Mouse (Mus musculus) midbrain, embryonic 12.5 days (tissue): ENCODE data around the gene Gk. TPM values are rescaled to one million over a fixed set of nuclear protein-coding genes. Genes with fewer than 3 reads are reported as not detected.

Experiments used
- ATAC-seq: fragments of 200-750 bp; cut with Nextera tagmentation; 2 replicates; pipeline ENCODE4 v1.8.0; 2017; ENCODE audit warnings: low read depth, moderate TSS enrichment, moderate library complexity; ENCODE audit not compliant: low FRiP score
- H3K27ac ChIP-seq: fragments of 300-500 bp; sonication (generic); replicated peaks from 2 replicates; pipeline ENCODE4 v1.5.1; 2016; ENCODE audit warnings: mild to moderate bottlenecking
- H3K27me3 ChIP-seq: fragments of 300-500 bp; sonication (generic); 2 replicates; pipeline ENCODE4 v1.6.1; 2016; ENCODE audit warnings: mild to moderate bottlenecking
- H3K36me3 ChIP-seq: fragments of 300-500 bp; sonication (generic); 2 replicates; pipeline ENCODE4 v1.6.1; 2016
- H3K4me1 ChIP-seq: fragments of 300-500 bp; sonication (generic); 2 replicates; pipeline ENCODE4 v1.6.1; 2016
- H3K4me2 ChIP-seq: fragments of 300-500 bp; sonication (generic); replicated peaks from 2 replicates; pipeline ENCODE4 v1.6.1; 2016; ENCODE audit warnings: mild to moderate bottlenecking, moderate library complexity
- H3K4me3 ChIP-seq: fragments of 300-500 bp; sonication (generic); 2 replicates; pipeline ENCODE4 v1.5.1; 2016; ENCODE audit warnings: mild to moderate bottlenecking
- H3K9ac ChIP-seq: fragments of 300-500 bp; sonication (generic); replicated peaks from 2 replicates; pipeline ENCODE4 v1.6.1; 2016; ENCODE audit warnings: mild to moderate bottlenecking, moderate library complexity
- H3K9me3 ChIP-seq: fragments of 300-500 bp; sonication (generic); 2 replicates; pipeline ENCODE4 v1.6.1; 2016; ENCODE audit warnings: mild to moderate bottlenecking
- WGBS: fragments of 180-500 bp; shearing (Covaris S2); methylation state at CpG from one replicate; pipeline ENCODE4 v1.1.7; 2016; 5-methylcytosine and 5-hydroxymethylcytosine counted together
- polyA plus RNA-seq: library from polyadenylated mRNA; unstranded; fragments of >200 nt; fragmentation: Nextera tagmentation; extraction: Ambion mirVana; gene quantifications from 2 replicates; pipeline ENCODE4 v1.2.1, GENCODE M21; 2016

The Gk gene
- 7.6 TPM in 2 replicates for polyA plus RNA-seq

DNA sequence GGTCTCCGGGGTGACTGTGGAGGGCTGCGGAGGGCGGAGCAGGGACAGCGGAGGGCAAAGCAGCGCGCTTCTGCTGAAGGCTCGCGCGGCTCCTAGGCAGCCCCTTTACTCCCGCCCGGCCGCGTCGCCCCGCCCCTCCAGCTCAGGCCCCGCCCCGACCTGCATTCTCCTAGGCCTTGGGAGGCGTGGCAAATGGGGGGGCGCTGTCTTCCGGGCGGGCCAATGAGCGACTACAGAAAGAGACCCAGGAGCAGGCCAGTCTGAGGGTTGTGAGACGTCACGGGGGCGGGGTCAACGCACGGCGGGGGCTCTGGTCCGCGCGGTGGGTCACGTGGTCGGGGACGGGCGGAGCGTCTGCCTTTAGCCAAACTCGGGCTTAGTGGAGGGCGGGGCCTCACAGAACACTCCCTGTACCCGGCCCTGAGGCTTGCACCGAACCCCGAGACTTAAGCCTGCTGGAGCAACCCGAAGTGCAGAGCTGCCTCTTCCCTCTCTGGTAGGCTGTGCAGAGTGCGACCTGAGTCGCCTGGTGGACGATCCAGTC, at the start of gene Gk:
Gene Gk (minus strand): TSS at position 276 of the 544 bp plus-strand sequence.
- peak within 1 kb of the TSS; percentile 53 for H3K9ac ChIP-seq
- peak; percentile 99 for ATAC-seq
- H3K36me3 ChIP-seq: no peaks in the 10 kb centered on the region
- no peaks in the 10 kb centered on the region for H3K27me3 ChIP-seq
- H3K4me3 ChIP-seq: peak within 1 kb of the TSS; percentile 49
- peak within 1 kb of the TSS; percentile 57 for H3K4me2 ChIP-seq
- H3K27ac ChIP-seq: peak within 1 kb of the TSS; percentile 84
- WGBS: 22% methylated on average over 39 of the region's 45 CpGs
- H3K9me3 ChIP-seq: no peaks in the 10 kb centered on the region
- H3K4me1 ChIP-seq: no peaks in the 10 kb centered on the region

DNA sequence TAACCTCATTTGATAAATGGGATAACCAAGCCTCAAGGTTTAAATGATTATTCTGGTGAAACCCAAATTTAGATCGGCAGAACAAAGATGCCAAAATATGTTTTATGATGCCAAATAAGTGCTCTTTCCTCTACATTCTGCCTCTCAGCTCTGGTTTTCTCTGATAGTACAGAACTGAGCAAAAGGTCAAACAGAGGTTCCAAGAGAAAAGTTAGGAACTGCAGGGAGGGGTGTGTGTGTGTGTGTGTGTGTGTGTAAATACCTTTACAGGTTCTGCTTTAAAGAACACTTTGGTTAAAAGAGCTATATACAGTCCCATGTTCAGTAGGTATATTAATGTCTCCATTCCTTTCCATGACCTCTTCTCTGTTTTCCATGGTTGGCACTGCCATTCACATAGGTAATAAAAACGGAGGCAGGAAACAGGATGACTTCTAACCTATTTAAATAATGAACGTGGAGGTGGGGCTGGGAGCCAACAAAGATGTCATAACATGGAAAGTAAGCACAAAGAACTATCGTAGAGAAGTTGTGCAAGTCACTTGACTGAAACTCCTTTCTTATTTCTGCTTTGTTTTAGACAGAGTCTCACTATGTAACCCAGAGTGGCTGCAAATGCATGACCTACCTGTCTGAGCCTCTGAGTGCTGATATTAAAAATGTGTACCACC, 28.2 kb upstream of the Gk start:
- Histone ChIP-seq H3K36me3 (no peaks in the 10 kb centered on the region), H3K4me2 (no peak overlapping the region), H3K9ac (no peak overlapping the region), H3K4me3 (no peak overlapping the region), H3K9me3 (no peaks in the 10 kb centered on the region), H3K27ac (no peak overlapping the region), H3K27me3 (no peaks in the 10 kb centered on the region), H3K4me1 (no peaks in the 10 kb centered on the region)
- WGBS: 80% methylated on average over 4 of the region's 4 CpGs
- no peak for ATAC-seq

DNA sequence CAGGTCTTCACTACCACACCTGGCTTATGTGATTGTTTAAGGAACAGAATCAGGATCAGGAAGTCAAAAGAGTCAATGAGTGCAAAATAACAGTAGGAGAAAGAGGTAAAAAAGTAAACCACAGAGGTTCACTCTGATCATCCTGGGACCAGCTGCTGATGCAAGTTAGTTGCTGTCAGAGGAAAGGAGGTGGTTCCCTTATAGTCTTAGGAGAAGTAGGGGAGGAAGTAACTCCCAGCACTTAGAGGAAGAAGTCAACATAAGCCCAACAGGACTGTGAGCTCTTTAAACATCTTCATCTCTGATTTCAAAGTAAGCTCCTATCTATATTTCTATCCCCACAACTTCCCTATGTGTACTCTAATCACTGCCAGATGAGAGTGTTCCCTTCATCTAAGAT, 26.4 kb upstream of the Gk start:
- Histone ChIP-seq H3K27ac (no peak overlapping the region), H3K9me3 (no peaks in the 10 kb centered on the region), H3K27me3 (no peaks in the 10 kb centered on the region), H3K4me2 (no peak overlapping the region), H3K4me1 (no peaks in the 10 kb centered on the region), H3K36me3 (no peaks in the 10 kb centered on the region), H3K4me3 (no peak overlapping the region), H3K9ac (no peak overlapping the region)
- ATAC-seq: no peak

DNA sequence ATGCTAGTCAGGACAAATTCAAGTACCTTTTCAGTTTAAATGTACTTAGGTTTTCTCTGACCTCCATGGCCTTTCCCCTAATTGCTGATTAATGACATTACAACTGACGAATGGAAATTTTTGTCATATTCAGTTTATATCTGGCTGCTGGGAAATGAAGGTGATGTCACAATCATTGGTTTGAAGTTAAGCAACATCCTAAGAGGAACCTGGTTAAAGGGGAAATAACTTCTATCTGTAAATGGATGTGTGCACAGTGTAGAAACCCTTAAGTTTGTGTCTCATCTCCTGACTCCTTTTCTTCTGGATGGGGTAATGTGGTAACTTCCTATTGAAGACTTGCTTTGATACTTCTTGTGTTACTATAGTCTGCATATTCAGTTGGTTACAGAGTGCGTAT, 20.8 kb upstream of the Gk start:
- no peak overlapping the region for H3K9ac ChIP-seq
- H3K27ac ChIP-seq: no peak overlapping the region
- H3K4me3 ChIP-seq: no peak overlapping the region
- no peaks in the 10 kb centered on the region for H3K4me1 ChIP-seq
- no peaks in the 10 kb centered on the region for H3K36me3 ChIP-seq
- H3K27me3 ChIP-seq: no peaks in the 10 kb centered on the region
- no peak overlapping the region for H3K4me2 ChIP-seq
- no peak for ATAC-seq
- WGBS: 83% methylated on average over 2 of the region's 2 CpGs
- no peaks in the 10 kb centered on the region for H3K9me3 ChIP-seq

DNA sequence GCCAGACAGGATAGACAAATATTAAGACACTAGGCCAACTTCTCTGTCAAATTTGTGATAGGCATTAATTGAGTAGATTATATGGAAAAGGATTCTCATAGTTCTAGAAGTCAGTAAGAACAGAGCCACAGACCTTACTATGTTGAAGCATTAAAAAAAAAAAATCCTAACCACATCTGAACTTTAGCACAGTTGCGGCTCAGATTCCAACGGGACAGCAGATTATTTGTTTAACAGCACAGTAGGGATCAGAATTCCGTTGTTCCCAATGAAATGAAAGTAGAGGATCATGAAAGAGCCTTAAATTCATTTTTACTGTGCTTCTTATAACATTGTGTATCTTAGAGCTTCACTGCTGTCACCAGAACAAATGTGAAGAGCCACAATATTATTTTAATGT, 1.7 kb upstream of the Gk start:
- no peaks in the 10 kb centered on the region for H3K36me3 ChIP-seq
- H3K4me2 ChIP-seq: no peak overlapping the region
- WGBS: 83% methylated on average over 3 of the region's 3 CpGs
- no peak overlapping the region for H3K27ac ChIP-seq
- no peak overlapping the region for H3K4me3 ChIP-seq
- no peak for ATAC-seq
- H3K27me3 ChIP-seq: no peaks in the 10 kb centered on the region
- H3K9ac ChIP-seq: no peak overlapping the region
- no peaks in the 10 kb centered on the region for H3K4me1 ChIP-seq
- H3K9me3 ChIP-seq: no peaks in the 10 kb centered on the region

DNA sequence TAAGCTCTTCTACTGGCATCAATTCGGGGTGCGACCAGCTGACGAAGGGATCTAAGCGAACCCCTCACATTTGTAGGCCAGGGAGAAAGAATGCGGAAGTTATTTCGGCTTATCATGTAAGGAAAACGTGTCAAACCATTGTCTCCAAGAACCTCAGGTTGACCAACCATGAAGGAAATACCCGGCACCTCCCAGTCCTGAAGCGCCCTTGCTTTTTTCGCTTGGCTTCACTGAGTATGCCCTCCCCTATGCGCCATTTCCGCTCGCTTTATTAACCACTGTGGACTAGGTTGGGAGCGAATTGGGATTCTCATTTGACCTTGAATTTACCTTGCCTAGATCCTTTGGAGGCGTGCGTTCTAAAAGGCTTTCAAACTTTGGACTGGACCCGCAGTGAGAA, 522 bp upstream of the Gk start:
- WGBS: 16% methylated on average over 17 of the region's 17 CpGs
- Histone ChIP-seq H3K27ac (peak overlapping the region; percentile 84), H3K36me3 (no peaks in the 10 kb centered on the region), H3K9ac (peak overlapping the region; percentile 53), H3K27me3 (no peaks in the 10 kb centered on the region), H3K9me3 (no peaks in the 10 kb centered on the region), H3K4me3 (peak overlapping the region; percentile 49), H3K4me1 (no peaks in the 10 kb centered on the region), H3K4me2 (peak overlapping the region; percentile 44)
- peak; percentile 59 for ATAC-seq

DNA sequence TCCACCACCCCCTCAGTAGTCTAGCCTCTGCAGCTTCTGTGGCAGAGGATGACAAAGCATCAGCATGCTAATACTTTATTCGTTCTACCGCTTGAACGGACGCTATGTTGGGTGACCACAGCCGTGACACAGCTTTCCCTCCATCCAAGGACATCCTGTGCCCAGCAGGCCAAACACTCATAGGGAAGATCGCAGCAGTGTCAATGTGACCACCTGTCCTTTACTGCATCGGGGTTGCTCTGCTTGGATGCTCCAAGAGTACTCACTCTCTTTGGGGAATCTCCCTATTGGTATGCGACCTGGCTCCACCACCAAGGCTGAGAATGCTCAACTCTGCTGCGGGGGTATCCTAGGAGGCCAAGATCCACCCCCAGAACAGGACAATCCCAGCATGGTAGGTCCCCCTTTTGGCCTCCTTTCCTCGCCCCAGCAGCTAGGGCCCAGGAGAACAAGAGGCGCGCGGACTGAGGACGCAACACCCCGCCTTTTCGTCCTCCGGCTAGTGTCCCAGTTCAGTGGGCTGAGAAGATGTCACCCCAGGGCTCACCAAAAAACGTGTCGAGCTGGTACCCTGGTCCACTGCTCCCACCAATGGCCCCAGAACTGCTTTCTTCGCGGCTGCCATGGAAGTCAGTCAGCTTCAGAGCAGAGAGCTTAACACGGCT, 608 bp downstream of the Gk start:
- 28% methylated on average over 22 of the region's 22 CpGs for WGBS
- Histone ChIP-seq H3K36me3 (no peaks in the 10 kb centered on the region), H3K9ac (peak overlapping the region; percentile 28; the same call in 1 of the 2 replicates), H3K27me3 (no peaks in the 10 kb centered on the region), H3K4me2 (peak overlapping the region; percentile 57), H3K9me3 (no peaks in the 10 kb centered on the region), H3K27ac (peak overlapping the region; percentile 56), H3K4me1 (no peaks in the 10 kb centered on the region), H3K4me3 (peak overlapping the region; percentile 49)
- ATAC-seq: no peak; the same call in 1 of the 2 replicates

DNA sequence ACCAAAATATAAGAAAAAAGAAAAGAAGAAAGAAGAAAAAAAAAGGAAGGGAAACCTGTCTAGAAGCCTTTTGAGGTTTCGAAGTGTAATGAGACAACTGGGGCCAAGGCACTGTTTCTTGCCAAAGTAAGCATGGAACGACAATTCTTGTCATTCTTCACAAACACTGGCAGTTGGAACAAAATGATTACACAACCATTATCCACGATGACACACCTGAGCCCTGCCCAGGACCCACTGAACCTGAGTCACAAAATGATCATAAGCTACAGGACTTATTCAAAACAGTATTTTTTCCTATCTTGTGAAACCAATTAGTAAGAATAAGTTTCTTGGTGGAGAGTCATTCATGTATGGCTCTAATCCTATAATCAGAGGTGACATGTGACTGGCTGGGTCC, 5.3 kb downstream of the Gk start:
- Histone ChIP-seq H3K4me3 (no peak overlapping the region), H3K27me3 (no peaks in the 10 kb centered on the region), H3K9ac (no peak overlapping the region), H3K27ac (no peak overlapping the region), H3K36me3 (no peaks in the 10 kb centered on the region), H3K4me2 (no peak overlapping the region), H3K4me1 (no peaks in the 10 kb centered on the region), H3K9me3 (no peaks in the 10 kb centered on the region)
- no peak for ATAC-seq
- 83% methylated on average over 3 of the region's 3 CpGs for WGBS

DNA sequence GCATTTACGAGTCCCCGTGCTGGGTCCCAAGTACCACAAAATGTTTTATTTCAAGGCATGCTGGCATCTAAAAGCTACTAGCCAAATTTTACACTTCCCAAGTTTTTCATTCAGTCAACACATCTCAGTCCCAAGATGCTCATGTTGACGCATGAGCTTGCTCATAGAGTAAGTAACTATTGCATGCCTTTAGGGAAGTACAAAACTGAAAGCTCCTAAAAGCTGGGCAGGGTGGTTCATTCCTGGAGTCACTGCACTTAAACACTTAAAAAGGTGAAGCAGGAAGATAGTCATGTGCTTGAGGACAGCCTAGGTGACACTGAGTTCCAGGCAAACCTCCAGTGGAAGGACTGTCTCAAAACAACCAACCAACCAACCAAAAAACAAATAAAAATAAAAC, 5.9 kb downstream of the Gk start:
- no peaks in the 10 kb centered on the region for H3K27me3 ChIP-seq
- no peak overlapping the region for H3K27ac ChIP-seq
- no peak for ATAC-seq

DNA sequence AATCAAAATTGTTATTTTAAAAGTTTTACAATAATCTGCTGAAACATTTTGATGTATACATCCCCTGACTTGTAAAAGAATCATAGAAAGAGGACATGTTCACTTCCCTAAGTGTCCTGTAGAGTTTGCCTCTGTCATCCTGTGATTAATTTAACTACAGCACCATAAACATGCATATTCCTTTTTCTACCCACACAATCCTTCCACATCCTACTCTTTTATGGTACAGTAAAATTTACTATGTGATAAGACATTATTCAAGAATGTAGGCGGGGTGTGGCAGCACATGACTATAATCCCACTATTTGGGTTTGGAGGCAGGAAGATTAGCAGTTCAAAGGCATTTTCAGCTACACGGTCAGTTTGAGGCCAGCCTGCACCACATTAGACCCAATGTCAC, 8.0 kb downstream of the Gk start:
- Histone ChIP-seq H3K4me1 (no peaks in the 10 kb centered on the region), H3K4me3 (no peak overlapping the region), H3K36me3 (no peaks in the 10 kb centered on the region), H3K9ac (no peak overlapping the region), H3K9me3 (no peaks in the 10 kb centered on the region), H3K27me3 (no peaks in the 10 kb centered on the region), H3K27ac (no peak overlapping the region), H3K4me2 (no peak overlapping the region)
- 71% methylated on average over 2 of the region's 2 CpGs for WGBS
- no peak for ATAC-seq

More for the DNA sequence above, 5.9 kb downstream of the Gk start:
- no peaks in the 10 kb centered on the region for H3K9me3 ChIP-seq
- H3K9ac ChIP-seq: no peak overlapping the region
- no peaks in the 10 kb centered on the region for H3K4me1 ChIP-seq
- H3K4me3 ChIP-seq: no peak overlapping the region
- H3K4me2 ChIP-seq: no peak overlapping the region
- WGBS: 93% methylated on average over 3 of the region's 3 CpGs
- H3K36me3 ChIP-seq: no peaks in the 10 kb centered on the region

DNA sequence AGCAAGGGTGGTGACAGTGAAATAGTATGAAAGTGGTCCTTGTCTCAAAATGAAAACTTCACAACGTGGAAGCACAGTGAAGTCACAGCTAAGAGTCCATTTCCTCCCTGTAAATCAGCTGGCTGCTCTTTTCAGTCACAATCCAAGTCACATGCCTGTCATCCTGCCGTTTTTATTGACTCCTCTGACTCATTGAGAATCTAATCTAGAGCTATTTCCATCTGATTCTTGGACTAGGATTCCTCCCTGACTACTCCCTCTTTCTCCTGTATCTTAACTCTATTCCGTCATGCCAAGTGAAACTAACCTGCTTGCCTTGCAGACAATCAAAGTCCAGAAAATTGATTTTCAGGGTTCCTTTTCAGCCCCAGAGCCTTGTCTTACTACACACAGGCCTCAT, 20.6 kb downstream of the Gk start:
- no peaks in the 10 kb centered on the region for H3K9me3 ChIP-seq
- no peak overlapping the region for H3K27ac ChIP-seq
- H3K4me1 ChIP-seq: no peaks in the 10 kb centered on the region
- no peak overlapping the region for H3K4me2 ChIP-seq
- no peak overlapping the region for H3K9ac ChIP-seq
- no peak for ATAC-seq
- no peaks in the 10 kb centered on the region for H3K27me3 ChIP-seq
- no peaks in the 10 kb centered on the region for H3K36me3 ChIP-seq
- WGBS: 65% methylated on average over 3 of the region's 3 CpGs
- no peak overlapping the region for H3K4me3 ChIP-seq

DNA sequence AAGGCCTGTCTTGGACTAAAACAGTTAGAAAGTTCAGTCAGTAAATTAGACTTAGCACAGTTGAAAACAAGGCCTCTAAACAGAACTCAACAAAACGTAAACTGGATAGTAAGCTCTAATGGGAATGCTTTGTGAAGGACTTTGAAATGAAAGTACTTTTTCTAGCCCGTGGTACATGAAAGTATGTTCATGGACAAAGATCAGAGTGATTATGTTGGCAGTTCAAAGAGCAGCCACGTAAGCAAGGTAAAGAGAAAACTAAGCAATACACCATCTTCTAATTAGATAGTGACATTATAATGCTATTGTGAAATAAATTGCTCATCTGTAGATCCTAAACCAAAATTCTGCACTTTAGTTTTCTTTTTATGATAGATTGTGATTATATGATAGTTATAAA, 32.8 kb downstream of the Gk start:
- H3K9me3 ChIP-seq: no peaks in the 10 kb centered on the region
- H3K36me3 ChIP-seq: no peaks in the 10 kb centered on the region
- no peak overlapping the region for H3K4me3 ChIP-seq
- H3K27ac ChIP-seq: no peak overlapping the region
- WGBS: 82% methylated on average over 3 of the region's 3 CpGs
- ATAC-seq: no peak
- no peaks in the 10 kb centered on the region for H3K27me3 ChIP-seq
- H3K9ac ChIP-seq: no peak overlapping the region
- H3K4me2 ChIP-seq: no peak overlapping the region
- H3K4me1 ChIP-seq: no peaks in the 10 kb centered on the region
